Mouse (Mus musculus) small intestine, adult 2 months (tissue): ENCODE data around the gene Rtp4. TPM values are rescaled to one million over a fixed set of nuclear protein-coding genes. Genes with fewer than 3 reads are reported as not detected.

Experiments
- H3K27ac ChIP-seq: fragments of 200-500 bp; 2 replicates; pipeline ENCODE4 v1.5.1; 2012; ENCODE audit warnings: low read depth, low read length, control low read depth, inconsistent platforms; ENCODE audit not compliant: insufficient read depth
- H3K27me3 ChIP-seq: fragments of 200-500 bp; 2 replicates; pipeline ENCODE4 v1.6.1; 2012; ENCODE audit warnings: mild to moderate bottlenecking, moderate library complexity, low read length, inconsistent platforms; ENCODE audit not compliant: control insufficient read depth, insufficient read depth
- H3K36me3 ChIP-seq: fragments of 200-500 bp; 2 replicates; pipeline ENCODE4 v1.6.1; 2012; ENCODE audit warnings: mild to moderate bottlenecking, low read length, control low read depth, inconsistent platforms; ENCODE audit not compliant: control insufficient read depth, insufficient read depth
- H3K4me1 ChIP-seq: fragments of 200-500 bp; 2 replicates; pipeline ENCODE4 v1.6.1; 2012; ENCODE audit warnings: low read length, inconsistent platforms, mixed read lengths; ENCODE audit not compliant: control insufficient read depth, insufficient read depth, insufficient read length
- H3K4me3 ChIP-seq: fragments of 200-500 bp; 2 replicates; pipeline ENCODE4 v1.5.1; 2012; ENCODE audit warnings: low read depth, mild to moderate bottlenecking, control low read depth, inconsistent platforms, low read length, moderate library complexity
- CTCF ChIP-seq: fragments of 200-500 bp; IDR thresholded peaks from 2 replicates; pipeline ENCODE4 v1.5.1; 2012; ENCODE audit warnings: low read depth, mild to moderate bottlenecking, control low read depth, inconsistent platforms, low read length, moderate library complexity, mixed read lengths; ENCODE audit not compliant: insufficient replicate concordance, insufficient read length; ENCODE audit errors: extremely low read depth
- POLR2A ChIP-seq: fragments of 200-500 bp; IDR thresholded peaks from 2 replicates; pipeline ENCODE4 v1.6.1; 2012; ENCODE audit warnings: low read depth, mild to moderate bottlenecking, control low read depth, inconsistent platforms, low read length, moderate library complexity
- WGBS: fragments of 180-500 bp; shearing (Covaris S2); methylation state at CpG from one replicate; pipeline ENCODE4 v1.1.7; 2018; 5-methylcytosine and 5-hydroxymethylcytosine counted together
- polyA plus RNA-seq: library from polyadenylated mRNA; depleted of rRNA; stranded (reverse); fragments of >200 nt; gene quantifications from 2 replicates; pipeline ENCODE4 v1.2.3, GENCODE M21; 2012

The Rtp4 gene
- polyA plus RNA-seq, 1 experiment, result 43.3 TPM

GRCm38 (mm10) chr16:23501288-23501687, 18.8 kb upstream of the Rtp4 start:
- H3K27ac ChIP-seq, result no peak overlapping the region
- H3K4me3 ChIP-seq, result no peak overlapping the region
- TF ChIP-seq POLR2A, result no peak
- TF ChIP-seq CTCF, result no peak
- H3K4me1 ChIP-seq, result no peaks in the 10 kb centered on the region
- WGBS, result 75% methylated on average over 2 of the region's 2 CpGs
- H3K27me3 ChIP-seq, result no peaks in the 10 kb centered on the region
- H3K36me3 ChIP-seq, result no peaks in the 10 kb centered on the region

GRCm38 (mm10) chr16:23502478-23502877, 17.6 kb upstream of the Rtp4 start:
- Histone ChIP-seq H3K27me3 (no peaks in the 10 kb centered on the region), H3K4me3 (no peak overlapping the region), H3K27ac (no peak overlapping the region), H3K4me1 (no peaks in the 10 kb centered on the region), H3K36me3 (no peaks in the 10 kb centered on the region)
- TF ChIP-seq POLR2A (no peak), CTCF (no peak)
- 42% methylated on average over 3 of the region's 3 CpGs for WGBS

- WGBS, result 74% methylated on average over 4 of the region's 4 CpGs
- Histone ChIP-seq H3K4me3 (no peak overlapping the region), H3K27ac (no peak overlapping the region), H3K36me3 (no peaks in the 10 kb centered on the region), H3K27me3 (no peaks in the 10 kb centered on the region), H3K4me1 (no peaks in the 10 kb centered on the region)
- no peak for TF ChIP-seq CTCF
- TF ChIP-seq POLR2A, result no peak
These were observed 16.7 kb upstream of the Rtp4 start for GRCm38 (mm10) chr16:23503351-23503750.

- 82% methylated on average over 3 of the region's 3 CpGs for WGBS
- Histone ChIP-seq H3K27me3 (no peaks in the 10 kb centered on the region), H3K4me1 (no peaks in the 10 kb centered on the region), H3K4me3 (no peak overlapping the region), H3K27ac (no peak overlapping the region), H3K36me3 (no peaks in the 10 kb centered on the region)
- TF ChIP-seq POLR2A, result no peak
- TF ChIP-seq CTCF, result no peak
These were observed 15.8 kb upstream of the Rtp4 start for GRCm38 (mm10) chr16:23504320-23504744.

GRCm38 (mm10) chr16:23505904-23506687, 14.0 kb upstream of the Rtp4 start:
- H3K4me1 ChIP-seq, result no peaks in the 10 kb centered on the region

GRCm38 (mm10) chr16:23511166-23511935, 8.7 kb upstream of the Rtp4 start:
- Histone ChIP-seq H3K27me3 (no peaks in the 10 kb centered on the region), H3K4me1 (no peaks in the 10 kb centered on the region), H3K36me3 (no peaks in the 10 kb centered on the region), H3K4me3 (no peak overlapping the region), H3K27ac (no peak overlapping the region)
- 45% methylated on average over 4 of the region's 4 CpGs for WGBS
- TF ChIP-seq POLR2A, result no peak
- no peak for TF ChIP-seq CTCF

More at GRCm38 (mm10) chr16:23505904-23506687, 14.0 kb upstream of the Rtp4 start:
- no peaks in the 10 kb centered on the region for H3K36me3 ChIP-seq
- TF ChIP-seq POLR2A (no peak), CTCF (no peak)
- H3K4me3 ChIP-seq, result no peak overlapping the region
- no peaks in the 10 kb centered on the region for H3K27me3 ChIP-seq
- WGBS, result 52% methylated on average over 11 of the region's 11 CpGs
- H3K27ac ChIP-seq, result no peak overlapping the region

- Histone ChIP-seq H3K27me3 (no peaks in the 10 kb centered on the region), H3K4me1 (no peaks in the 10 kb centered on the region), H3K36me3 (no peaks in the 10 kb centered on the region), H3K4me3 (no peak overlapping the region), H3K27ac (no peak overlapping the region)
- WGBS, result 87% methylated on average over 1 of the region's 1 CpGs
- TF ChIP-seq POLR2A (no peak), CTCF (no peak)
These were observed 6.7 kb upstream of the Rtp4 start for GRCm38 (mm10) chr16:23513401-23513800.
